Comparison of ENCODE assay signal across 9 mouse cellular contexts in the genomic region with DNA sequence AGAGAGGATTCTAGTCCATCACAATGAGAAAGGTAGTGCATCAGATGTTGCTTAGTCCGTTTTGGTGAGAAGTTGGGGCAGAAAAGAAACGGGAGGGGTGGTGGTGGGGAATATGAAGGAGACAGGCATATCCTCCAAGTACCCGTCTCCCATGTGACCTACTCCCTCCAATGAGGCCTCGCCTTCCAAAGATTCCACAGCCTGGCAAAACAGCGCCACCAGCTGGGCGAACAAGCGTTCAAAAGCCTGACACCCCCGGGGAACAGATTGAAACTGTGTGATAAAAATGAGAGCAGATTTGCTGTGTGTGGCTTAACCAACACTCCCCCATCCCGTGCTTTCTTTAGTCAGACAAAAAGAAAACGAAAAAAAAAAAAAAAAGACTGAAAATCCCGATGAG. TPM values are rescaled to one million over a fixed set of nuclear protein-coding genes. Genes with fewer than 3 reads are reported as not detected.
DNase-seq lines count a peak whose midpoint lies in the region; ATAC-seq and TF ChIP-seq lines count a peak whose summit lies in the region.
"Had no signal": no experiment of that assay in that cellular context is flagged by ENCODE, and none has a peak within 500 bp of the region (broad histone marks: within the 10 kb centered on the region; RNA-seq: fewer than 3 reads in every experiment).

No protein-coding gene starts in this region.

- H3K9ac ChIP-seq in kidney, embryonic 16.5 days (replicated peaks; ENCODE audit: low read length): no peak overlapping the region
- H3K9ac ChIP-seq: liver, embryonic 13.5 days had no signal

- no peak for ATAC-seq in kidney, embryonic 16.5 days (ENCODE audit: low FRiP score, low TSS enrichment)

- TF ChIP-seq POLR2A in kidney, adult 2 months (IDR thresholded peaks at IDR 0.05; ENCODE audit: low read depth, low read length): no peak

- peak; percentile 72 for TF ChIP-seq CTCF in kidney, adult 2 months (conservative IDR thresholded peaks at IDR 0.05; ENCODE audit: insufficient read depth, insufficient read length, low read depth, low read length)

- H3K27ac ChIP-seq in kidney, adult 2 months (ENCODE audit: insufficient read depth, low read depth, low read length): no peak overlapping the region
- H3K27ac ChIP-seq in kidney, embryonic 16.5 days (ENCODE audit: low read length): no peak overlapping the region
- H3K27ac ChIP-seq in limb, embryonic 10.5 days: no peak overlapping the region
- H3K27ac ChIP-seq: liver, embryonic 13.5 days had no signal

- H3K27me3 ChIP-seq in kidney, adult 2 months (replicated peaks; ENCODE audit: control insufficient read depth, insufficient read depth, low read length): no peaks in the 10 kb centered on the region
- no peaks in the 10 kb centered on the region for H3K27me3 ChIP-seq in kidney, embryonic 16.5 days (ENCODE audit: insufficient read depth, low read length)
- no peaks in the 10 kb centered on the region for H3K27me3 ChIP-seq in limb, embryonic 10.5 days (ENCODE audit: low read depth, poor library complexity, severe bottlenecking)
- H3K27me3 ChIP-seq: liver, embryonic 13.5 days had no signal

- no peaks in the 10 kb centered on the region for H3K9me3 ChIP-seq in kidney, embryonic 16.5 days (ENCODE audit: low read length)
- H3K9me3 ChIP-seq in limb, embryonic 10.5 days (replicated peaks): no peaks in the 10 kb centered on the region
- H3K9me3 ChIP-seq: liver, embryonic 13.5 days had no signal

- peaks cover 6% of the 10 kb centered on the region; the same call in 1 of the 2 replicates for H3K4me1 ChIP-seq in kidney, adult 2 months (ENCODE audit: control insufficient read depth, insufficient read depth, low read length)
- H3K4me1 ChIP-seq in kidney, embryonic 16.5 days (ENCODE audit: insufficient read depth, low read length): peaks cover 7% of the 10 kb centered on the region; the same call in 1 of the 2 replicates
- H3K4me1 ChIP-seq in limb, embryonic 10.5 days: peaks cover 27% of the 10 kb centered on the region
- H3K4me1 ChIP-seq: liver, embryonic 13.5 days had no signal

- no peak overlapping the region for H3K4me2 ChIP-seq in kidney, embryonic 16.5 days (replicated peaks; ENCODE audit: low read depth, low read length)
- H3K4me2 ChIP-seq: liver, embryonic 13.5 days had no signal

- H3K4me3 ChIP-seq in kidney, adult 2 months (ENCODE audit: insufficient read depth, low read depth, low read length): no peak overlapping the region
- H3K4me3 ChIP-seq in kidney, embryonic 16.5 days (ENCODE audit: low read length): no peak overlapping the region
- H3K4me3 ChIP-seq in limb, embryonic 10.5 days: no peak overlapping the region
- H3K4me3 ChIP-seq: liver, embryonic 13.5 days had no signal

- H3K36me3 ChIP-seq in kidney, adult 2 months (ENCODE audit: control insufficient read depth, insufficient read depth, low read length): no peaks in the 10 kb centered on the region
- H3K36me3 ChIP-seq in kidney, embryonic 16.5 days (ENCODE audit: insufficient read depth, low read length): no peaks in the 10 kb centered on the region
- H3K36me3 ChIP-seq in limb, embryonic 10.5 days: no peaks in the 10 kb centered on the region
- H3K36me3 ChIP-seq: liver, embryonic 13.5 days had no signal

- DNase-seq in kidney, adult 2 months: peak; percentile 65
- DNase-seq in ES-CJ7 (ENCODE audit: low read depth, low spot score): peak; percentile 44
- DNase-seq in brain, adult 2 months (ENCODE audit: low read depth, low spot score): peak; percentile 68
- DNase-seq in kidney, postnatal 36 days: peak; percentile 60 to 84
- DNase-seq in naive thymus-derived CD4-positive, alpha-beta T cell, adult 2 months (ENCODE audit: low read depth): peak; percentile 27
- DNase-seq in limb, embryonic 10.5 days (ENCODE audit: low spot score): no peak
- DNase-seq in Muller cell, postnatal 12 days (ENCODE audit: inconsistent ontology term): no peak
- DNase-seq: liver, embryonic 13.5 days had no signal

- WGBS in kidney, adult 2 months: 68% methylated on average over 11 of the region's 11 CpGs
- WGBS in kidney, embryonic 16.5 days: 79% methylated on average over 11 of the region's 11 CpGs
- 84% methylated on average over 11 of the region's 11 CpGs for WGBS in limb, embryonic 10.5 days

RNA-seq across cellular contexts. Expression of a gene that starts 56.7 kb away (rescaled TPM):
- 33.7 and 39.8 TPM in 2 replicates for polyA plus RNA-seq in kidney, adult 2 months (2012; rRNA removed)
- 2.2 TPM in 2 replicates for polyA plus RNA-seq in kidney, embryonic 16.5 days (2015; fragmentation: Nextera tagmentation; extraction: Ambion mirVana)
- polyA plus RNA-seq in limb, embryonic 10.5 days (2016; fragmentation: Nextera tagmentation; extraction: Ambion mirVana): 0.45 and 0.48 TPM in 2 replicates

Comparison
In these comparisons a context has a peak if more than half of its experiments do, and no peak if none do; other contexts are left out.
1. RNA of a gene that starts 56.7 kb away (polyA plus RNA-seq): 33.7 to 39.8 TPM in kidney, adult 2 months; 2.2 TPM in kidney, embryonic 16.5 days and 0.45 to 0.48 TPM in limb, embryonic 10.5 days; every median in the first group is over 10 times any median in the second.
2. DNase-seq: peak in kidney, adult 2 months (single experiment), ES-CJ7 (single experiment), brain, adult 2 months (single experiment), kidney, postnatal 36 days (2 of 2) and naive thymus-derived CD4-positive, alpha-beta T cell, adult 2 months (single experiment); none in limb, embryonic 10.5 days (single experiment) and Muller cell, postnatal 12 days (single experiment).